In genomic region chr19:55719083-55719482, GRCm38 (mm10) we compare ENCODE assay signal across 26 mouse cellular contexts. TPM values are rescaled to one million over a fixed set of nuclear protein-coding genes. Genes with fewer than 3 reads are reported as not detected.
DNase-seq lines count a peak whose midpoint lies in the region; TF ChIP-seq lines count a peak whose summit lies in the region.
"Had no signal": no experiment of that assay in that cellular context is flagged by ENCODE, and none has a peak within 500 bp of the region (broad histone marks: within the 10 kb centered on the region; RNA-seq: fewer than 3 reads in every experiment).

No protein-coding gene starts in this region.

- no peak for TF ChIP-seq CTCF in E14TG2a.4 (conservative IDR thresholded peaks at IDR 0.05; ENCODE audit: low read length)
- TF ChIP-seq CTCF in testis, adult 2 months (IDR thresholded peaks at IDR 0.05; ENCODE audit: control insufficient read depth, insufficient read depth, insufficient replicate concordance, low read depth, low read length) = no peak

- peaks cover 88% of the 10 kb centered on the region for H3K4me1 ChIP-seq in E14TG2a.4 (replicated peaks; ENCODE audit: low read depth, low read length)
- peaks cover 17% of the 10 kb centered on the region for H3K4me1 ChIP-seq in testis, adult 2 months (ENCODE audit: control insufficient read depth, insufficient read depth, low read length)
- H3K4me1 ChIP-seq: forebrain, embryonic 13.5 days; lung, embryonic 15.5 days had no signal

- intact Hi-C loops in heart, postnatal 14 days (cut with DNase I) = no loop called here

- no peaks in the 10 kb centered on the region for H3K27me3 ChIP-seq in E14TG2a.4 (ENCODE audit: insufficient read depth, low read length)
- H3K27me3 ChIP-seq in testis, adult 2 months (ENCODE audit: control insufficient read depth, insufficient read depth, low read length) = no peaks in the 10 kb centered on the region
- H3K27me3 ChIP-seq: liver, embryonic 15.5 days; lung, embryonic 15.5 days; Patski had no signal

- peak overlapping the region; percentile 55 for H3K4me3 ChIP-seq in E14TG2a.4 (replicated peaks; ENCODE audit: low read length)
- peak overlapping the region; percentile 68; the same call in 1 of the 2 replicates for H3K4me3 ChIP-seq in testis, adult 2 months (ENCODE audit: control insufficient read depth, low read depth, low read length)
- H3K4me3 ChIP-seq: forebrain, embryonic 13.5 days; liver, embryonic 15.5 days; lung, embryonic 15.5 days; megakaryocyte, embryonic 14.5 days; midbrain, embryonic 12.5 days had no signal

- no peaks in the 10 kb centered on the region for H3K36me3 ChIP-seq in E14TG2a.4 (ENCODE audit: insufficient read depth, low read length)
- no peaks in the 10 kb centered on the region for H3K36me3 ChIP-seq in testis, adult 2 months (ENCODE audit: control insufficient read depth, insufficient read depth, low read length)
- H3K36me3 ChIP-seq: liver, embryonic 15.5 days; lung, embryonic 15.5 days; midbrain, embryonic 12.5 days had no signal

- H3K9me3 ChIP-seq in E14TG2a.4 (ENCODE audit: low read length) = no peaks in the 10 kb centered on the region
- H3K9me3 ChIP-seq: forebrain, embryonic 13.5 days; liver, embryonic 15.5 days; lung, embryonic 15.5 days; megakaryocyte, embryonic 14.5 days; midbrain, embryonic 12.5 days had no signal

- TF ChIP-seq POLR2A in testis, adult 2 months (IDR thresholded peaks at IDR 0.05; ENCODE audit: control insufficient read depth, low read depth, low read length) = no peak

- DNase-seq in retina, postnatal 1 day = peak; percentile 37
- no peak for DNase-seq in retina, embryonic 14.5 days (ENCODE audit: low spot score)
- DNase-seq in R1 (ENCODE audit: low read depth, low spot score) = peak; percentile 96
- DNase-seq in heart, postnatal 14 days = no peak
- DNase-seq in layer of hippocampus, adult 11-12 months (ENCODE audit: low spot score) = no peak
- no peak for DNase-seq in cerebellum, postnatal 36 days
- DNase-seq: adrenal gland, postnatal 25 days; cerebellum, adult 11-12 months; cerebellum, postnatal 14 days; gastrocnemius, postnatal 25 days; heart, adult 11 months; heart, postnatal 4 days; kidney, adult 9 months; kidney, postnatal 10 days; layer of hippocampus, adult 9-11 months; right cerebral cortex, adult 18-20 months; spleen, adult 18-20 months had no signal

- no peak overlapping the region for H3K27ac ChIP-seq in testis, adult 2 months (ENCODE audit: control insufficient read depth, insufficient read depth, low read depth, low read length)
- H3K27ac ChIP-seq: forebrain, embryonic 13.5 days; hindbrain, embryonic 14.5 days; liver, embryonic 15.5 days; lung, embryonic 15.5 days; midbrain, embryonic 12.5 days had no signal

RNA-seq across cellular contexts. Expression of gene Tcf7l2, which starts 22.5 kb away (rescaled TPM):
- polyA plus RNA-seq in testis, adult 2 months (2012; rRNA removed) = 6.1 and 6.2 TPM in 2 replicates
- 10 to 100 TPM; 15.7 to 22.7 TPM for total RNA-seq in heart, postnatal 14 days (2021)

Comparison
In these comparisons a context has a peak if more than half of its experiments do, and no peak if none do; other contexts are left out.
1. DNase-seq: peak in retina, postnatal 1 day (single experiment) and R1 (single experiment); none in retina, embryonic 14.5 days (single experiment), heart, postnatal 14 days (0 of 2), layer of hippocampus, adult 11-12 months (single experiment) and cerebellum, postnatal 36 days (0 of 2).